Mouse (Mus musculus) urinary bladder, postnatal 36 days (tissue): Measurements from ENCODE around the gene Fgfrl1.

Experiments
- DNase-seq, 2 experiments: peaks; one replicate each; pipeline ENCODE4 v3.0.0; 2022; ENCODE audit warnings: low spot score in 2 of 2, mixed read lengths in 1 of 2

Fgfrl1 gene

DNA sequence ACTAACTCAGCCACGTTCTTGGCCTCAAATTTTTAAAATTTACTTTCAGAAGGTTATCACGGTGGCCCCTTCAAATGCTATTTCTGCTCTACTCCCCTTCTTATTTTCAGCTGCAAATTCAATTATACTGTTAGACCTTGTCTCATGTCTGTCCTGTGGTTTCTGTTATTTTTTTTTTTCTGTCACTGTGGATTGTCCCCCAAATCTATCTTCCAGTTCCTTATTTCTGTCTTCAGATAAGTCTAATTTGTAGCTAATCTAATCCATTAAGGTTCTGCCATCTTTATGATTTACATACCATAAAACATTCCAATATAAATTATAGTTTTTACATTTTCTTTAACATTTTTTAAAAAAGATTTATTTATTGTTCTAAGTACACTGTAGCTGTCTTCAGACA lies 24.8 kb upstream of the Fgfrl1 start:
- no peak for DNase-seq

DNA sequence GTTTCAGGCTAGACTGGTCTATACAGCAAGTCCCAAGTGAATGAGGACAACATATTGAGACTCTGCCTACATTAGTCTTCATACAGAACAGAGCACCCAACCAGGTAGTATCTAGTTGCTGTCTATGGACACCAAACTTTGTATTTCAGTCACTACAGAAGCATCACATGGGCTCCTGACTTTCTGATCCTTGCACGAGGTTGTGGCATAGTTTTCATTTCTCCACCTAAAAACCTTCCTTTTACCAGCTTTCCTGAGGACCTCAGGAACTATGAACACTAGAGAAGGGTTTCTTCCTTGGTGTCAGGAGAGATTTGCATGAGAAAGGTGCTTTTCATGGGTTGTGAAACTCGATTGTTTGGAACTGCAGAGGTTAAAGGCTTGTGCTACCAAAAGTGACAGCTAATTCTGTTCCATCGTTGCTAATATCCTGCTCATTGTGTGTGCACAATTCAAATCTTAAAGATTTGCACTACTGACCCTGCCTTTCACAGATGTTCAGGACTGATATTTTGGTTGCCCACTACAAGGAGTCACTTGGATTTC lies 23.7 kb upstream of the Fgfrl1 start:
- DNase-seq = no peak

DNA sequence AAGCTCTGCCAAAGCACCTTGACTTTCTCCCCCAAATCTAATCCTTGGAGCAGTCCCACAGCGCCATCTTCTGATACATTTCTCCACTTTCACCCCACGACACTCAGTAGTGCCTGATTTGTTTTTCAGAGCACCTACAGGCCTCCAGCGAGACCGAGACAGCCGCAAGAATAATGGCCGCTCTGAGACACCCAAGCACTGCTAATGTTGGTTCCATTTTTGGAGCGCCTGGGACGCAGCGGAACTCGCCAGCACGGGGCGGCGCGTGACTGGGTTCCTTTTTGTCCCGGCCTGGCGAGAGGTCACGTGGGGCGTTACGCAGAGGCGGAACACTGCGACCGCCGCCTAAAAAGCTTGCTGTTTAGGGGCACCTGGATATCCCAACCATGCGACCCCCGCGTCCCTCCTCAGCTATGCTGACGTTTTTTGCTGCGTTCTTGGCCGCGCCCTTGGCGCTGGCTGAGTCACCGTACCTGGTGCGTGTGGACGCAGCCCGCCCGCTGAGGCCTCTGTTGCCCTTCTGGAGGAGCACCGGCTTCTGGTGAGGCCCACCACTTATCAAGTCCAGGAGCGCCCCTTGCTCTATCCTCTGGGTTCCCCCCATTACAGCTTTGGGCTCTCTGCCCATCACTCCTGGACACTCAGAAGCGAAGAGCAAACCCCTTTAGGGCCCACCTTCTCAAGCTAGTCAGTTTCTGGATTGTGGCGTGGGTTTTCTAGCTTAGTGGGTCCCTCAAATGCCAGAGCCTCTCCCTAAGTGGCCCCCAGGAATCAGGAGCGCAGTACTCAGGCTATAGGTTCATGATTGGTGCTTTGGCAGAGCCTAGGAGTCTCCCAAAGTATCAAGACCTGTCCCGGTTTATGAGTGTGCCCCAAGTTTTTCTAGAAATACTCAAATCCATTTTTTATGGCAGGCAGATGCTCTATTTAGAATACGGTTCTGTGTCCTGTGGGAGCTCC lies 22.9 kb upstream of the Fgfrl1 start, which contains the start of gene Dgkq:
TSS of gene Dgkq (minus strand) at position 696 of the 960 bp plus-strand sequence.
- peak; percentile 85 to 91 for DNase-seq

DNA sequence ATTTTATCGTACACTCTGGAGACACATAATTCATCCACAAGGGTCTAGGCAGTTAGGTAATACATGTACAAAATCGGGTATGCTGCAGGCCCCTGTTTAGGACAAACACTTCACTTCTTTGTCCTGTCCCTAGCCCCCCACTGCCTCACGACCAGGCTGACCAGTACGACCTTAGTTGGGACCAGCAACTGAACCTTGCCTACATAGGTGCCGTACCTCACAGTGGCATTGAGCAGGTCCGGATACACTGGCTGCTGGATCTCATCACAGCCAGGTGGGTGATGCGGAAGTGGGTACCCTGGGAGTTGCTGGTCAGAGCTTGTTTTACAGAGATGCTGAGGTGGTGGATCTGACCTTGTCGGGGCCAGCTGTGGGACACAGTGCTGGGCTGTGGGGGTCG lies 22.2 kb upstream of the Fgfrl1 start:
- DNase-seq = no peak

DNA sequence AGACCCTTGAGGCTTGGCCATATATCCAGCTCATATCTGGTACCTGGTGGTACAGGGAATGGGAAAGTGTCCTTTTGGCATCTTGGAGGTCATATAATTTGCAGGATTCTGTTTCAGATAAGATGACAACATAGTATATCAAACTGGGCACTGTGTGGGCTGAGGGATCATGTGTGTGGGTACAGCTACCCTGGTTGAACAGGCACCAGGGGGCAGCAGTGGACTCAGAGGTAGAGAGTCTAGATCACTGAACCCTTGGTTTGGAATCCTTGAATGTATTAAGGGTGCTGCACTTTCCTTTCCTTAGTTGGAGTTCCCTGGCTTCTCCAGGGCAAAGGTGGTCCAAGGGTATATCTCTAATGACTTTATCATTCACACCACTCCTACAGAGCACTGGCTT lies 21.4 kb upstream of the Fgfrl1 start:
- peak in 1 of 2 experiments; percentile 29 for DNase-seq

DNA sequence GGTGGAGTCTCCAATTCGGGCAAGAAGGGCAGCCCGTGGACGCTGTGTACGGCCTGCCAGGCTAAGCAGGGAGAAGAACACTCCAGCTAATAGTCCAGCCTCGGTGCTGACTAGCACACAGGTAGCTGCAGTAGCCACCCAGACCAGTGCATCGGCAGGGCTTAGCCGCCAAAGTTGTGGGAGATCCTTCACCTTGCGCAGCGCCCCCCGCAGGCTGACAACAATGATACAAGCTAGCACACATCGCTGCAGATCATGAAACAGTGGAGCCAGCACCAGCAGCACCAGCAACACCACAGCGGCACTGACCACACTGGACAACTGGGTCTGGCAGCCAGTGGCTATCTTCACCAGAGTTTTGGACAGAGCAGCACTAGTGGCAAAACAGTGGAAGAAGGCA lies 20.4 kb upstream of the Fgfrl1 start:
- DNase-seq = no peak

DNA sequence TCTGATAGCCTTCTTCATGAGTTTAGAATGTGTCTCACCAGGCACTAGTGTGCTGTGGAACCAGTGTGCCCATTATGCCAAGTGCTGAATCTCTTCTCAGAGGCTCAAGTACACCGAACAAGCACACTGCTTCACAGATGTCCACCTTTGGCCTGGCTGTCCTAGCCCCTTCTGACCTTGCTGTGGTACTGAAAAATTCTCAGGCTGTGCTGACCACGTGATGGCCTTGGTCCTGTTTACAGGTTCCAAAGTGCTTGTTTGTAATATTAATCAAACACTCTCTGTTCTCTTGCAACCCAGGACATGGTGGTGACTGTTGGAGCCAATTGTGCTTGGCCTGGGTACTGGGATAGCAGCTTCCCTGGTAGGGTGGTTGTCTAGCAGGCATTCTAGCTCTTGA lies 17.6 kb upstream of the Fgfrl1 start:
- DNase-seq = no peak

DNA sequence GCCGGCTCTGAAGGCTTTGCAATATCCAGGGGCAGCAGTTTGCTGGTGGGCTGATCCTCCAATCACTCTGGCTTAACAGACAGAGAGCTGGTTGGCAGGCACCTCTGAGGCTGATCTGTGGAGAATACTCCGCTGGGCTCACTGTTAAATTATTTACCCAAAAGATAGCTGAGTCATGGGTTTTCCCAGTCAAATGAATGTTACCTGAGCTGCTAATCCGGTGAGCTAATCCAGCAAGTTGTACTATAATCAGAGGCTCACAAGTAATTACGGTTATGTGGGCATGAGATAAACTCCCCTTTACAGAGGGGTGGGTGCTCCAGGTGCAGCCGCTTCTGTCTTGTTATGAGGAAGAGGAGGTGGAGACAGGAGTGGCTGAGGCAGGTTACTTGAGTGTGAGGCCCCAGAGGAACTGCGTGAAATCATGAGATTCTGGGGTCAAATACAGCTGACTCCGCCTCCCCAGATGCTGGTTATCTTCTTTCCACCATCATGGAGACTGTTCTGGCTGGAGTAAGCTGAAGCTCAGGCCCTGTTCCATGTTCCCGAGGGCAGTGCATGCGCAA lies 16.8 kb upstream of the Fgfrl1 start, which contains the start of gene Slc26a1:
TSS of gene Slc26a1 (minus strand) at position 319 of the 566 bp plus-strand sequence.
- no peak for DNase-seq

DNA sequence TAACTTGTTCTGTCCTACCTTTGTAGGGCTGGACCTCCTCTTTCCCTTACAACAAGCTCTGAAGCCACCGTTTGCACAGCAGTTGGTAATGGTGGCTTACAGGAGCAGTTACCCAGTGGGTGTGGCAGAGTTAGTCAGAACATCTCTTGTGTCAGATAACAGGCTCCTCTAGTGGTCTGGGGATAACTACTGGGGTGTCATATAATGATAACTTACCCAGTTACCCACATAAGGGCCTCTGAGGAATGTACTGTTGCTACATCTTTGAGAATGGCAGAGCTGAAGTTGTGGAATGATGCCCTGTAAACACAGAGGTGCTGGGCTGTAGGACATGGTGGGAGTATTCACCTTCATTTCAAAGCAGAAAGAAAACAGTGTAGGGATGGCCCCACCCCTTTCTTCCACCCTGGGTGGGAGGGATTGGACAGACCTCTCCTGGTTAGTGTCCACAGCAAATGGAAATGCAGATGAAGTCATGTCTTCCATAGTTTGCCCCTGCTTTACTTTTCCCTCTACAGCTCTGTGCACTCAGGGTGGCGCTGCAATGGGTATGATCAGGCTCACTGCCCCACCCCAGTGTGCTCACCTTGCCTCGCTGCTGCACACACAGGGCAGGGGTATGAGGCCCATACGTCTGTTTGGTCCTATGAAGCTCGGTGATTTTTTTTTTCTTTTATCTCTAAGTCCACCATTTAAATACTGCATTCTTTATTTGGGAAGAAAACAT lies 15.2 kb upstream of the Fgfrl1 start:
- DNase-seq = no peak

DNA sequence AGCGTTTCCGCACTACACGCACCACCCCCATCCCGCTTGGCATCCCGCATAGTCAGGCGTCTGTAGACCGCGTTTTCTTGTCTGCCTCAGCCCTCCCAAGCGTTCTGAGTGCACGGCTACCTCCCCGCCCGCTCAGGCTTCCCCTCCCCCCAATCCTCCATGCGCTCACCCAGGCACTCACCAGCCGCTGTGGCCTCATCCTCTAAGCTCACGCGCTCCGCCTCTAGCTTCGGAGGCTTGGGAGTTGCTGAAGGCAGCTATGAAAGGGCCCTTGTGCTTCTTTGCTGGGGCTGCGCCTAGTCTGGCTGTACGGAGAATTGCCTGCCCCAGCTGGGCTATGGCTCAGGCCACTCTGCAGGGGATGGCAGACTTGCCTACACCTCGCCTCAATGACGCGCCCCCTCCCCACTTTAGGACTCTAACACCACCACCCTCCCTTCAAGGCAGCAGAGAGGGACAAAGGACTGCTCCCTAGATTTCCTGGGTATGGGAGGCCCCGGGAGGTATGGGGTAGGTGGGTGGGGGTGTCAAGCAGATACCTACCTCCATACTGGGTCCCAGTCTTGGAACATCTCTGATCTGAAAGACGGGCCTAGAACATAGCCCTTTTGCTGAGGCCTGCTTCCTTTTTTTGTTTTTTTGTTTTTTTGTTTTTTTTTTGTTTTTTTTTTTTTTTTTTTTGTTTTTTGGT lies 14.4 kb upstream of the Fgfrl1 start:
- no peak for DNase-seq

DNA sequence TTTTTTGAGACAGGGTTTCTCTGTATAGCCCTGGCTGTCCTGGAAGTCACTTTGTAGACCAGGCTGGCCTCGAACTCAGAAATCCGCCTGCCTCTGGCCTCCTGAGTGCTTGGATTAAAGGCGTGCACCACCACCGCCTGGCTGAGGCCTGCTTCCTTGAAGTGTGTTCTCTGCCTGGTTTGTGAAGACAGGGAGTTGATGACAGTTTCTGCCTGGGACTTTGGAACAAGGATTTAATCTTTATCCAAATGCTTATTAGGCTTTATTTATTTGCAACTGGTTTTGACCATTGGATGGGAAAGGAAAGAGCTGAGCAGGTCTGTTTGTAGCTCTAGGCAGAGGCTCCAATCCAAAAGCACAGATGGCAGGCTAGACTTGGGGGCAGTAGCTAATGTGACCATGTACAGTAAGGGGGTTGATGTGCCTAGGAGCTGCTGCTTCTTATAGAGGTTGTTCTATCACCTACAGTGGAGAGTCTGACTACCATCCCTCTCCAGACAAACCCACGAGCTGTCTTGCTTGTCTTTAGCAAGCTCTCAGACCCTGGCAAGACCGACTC lies 13.8 kb upstream of the Fgfrl1 start:
- no peak for DNase-seq

DNA sequence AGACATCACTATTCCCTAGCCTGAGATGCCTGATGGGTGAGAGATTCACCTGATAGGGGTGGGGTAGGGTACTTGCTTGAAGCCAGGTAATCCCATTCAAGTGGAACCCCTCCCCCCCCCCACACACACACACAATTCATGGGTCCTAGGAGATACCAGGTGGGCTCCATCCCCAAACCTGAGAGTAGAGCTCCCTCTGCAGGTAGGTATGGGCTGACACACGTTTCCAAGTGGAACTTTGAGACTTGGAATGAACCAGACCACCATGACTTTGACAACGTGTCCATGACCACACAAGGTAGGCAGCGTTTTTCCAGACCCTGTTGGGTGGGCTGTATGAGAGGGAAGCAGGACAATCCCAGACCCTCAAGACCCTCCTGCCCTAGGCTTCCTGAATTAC lies 12.3 kb upstream of the Fgfrl1 start:
- DNase-seq = no peak

DNA sequence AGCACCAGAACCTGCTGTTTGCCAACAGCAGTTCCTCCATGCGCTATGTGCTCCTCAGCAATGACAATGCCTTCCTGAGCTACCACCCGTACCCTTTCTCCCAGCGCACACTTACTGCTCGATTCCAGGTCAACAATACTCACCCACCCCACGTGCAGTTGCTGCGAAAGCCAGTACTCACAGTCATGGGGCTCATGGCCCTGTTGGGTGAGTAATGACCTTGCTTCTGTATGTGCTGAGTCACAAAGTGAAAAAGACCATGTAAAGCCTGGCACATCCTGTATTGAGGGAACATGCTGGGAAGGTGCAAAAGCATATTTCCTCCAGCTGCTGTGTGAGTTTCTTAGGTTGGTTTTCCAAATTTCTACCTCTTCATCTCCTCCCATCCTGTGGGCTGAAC lies 11.3 kb upstream of the Fgfrl1 start:
- DNase-seq = no peak

DNA sequence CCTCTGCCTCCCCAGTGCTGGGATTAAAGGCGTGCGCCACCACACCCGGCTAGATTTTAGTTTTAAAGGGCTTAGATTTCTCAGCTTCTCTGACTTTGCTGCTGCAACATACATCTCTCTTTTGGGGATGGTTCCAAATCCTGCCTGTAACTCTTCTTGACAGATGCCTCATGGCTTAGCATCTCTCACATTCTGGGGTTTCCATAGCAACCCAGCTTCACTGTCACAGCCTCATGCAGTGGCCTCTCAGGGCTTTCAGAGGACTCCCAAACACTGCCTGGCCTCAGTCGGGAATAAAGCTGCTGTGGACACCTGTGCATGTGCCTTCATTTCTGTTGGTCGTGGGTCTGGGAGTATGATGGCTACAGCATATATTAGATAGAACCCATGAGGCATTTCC lies 3.1 kb upstream of the Fgfrl1 start:
- no peak for DNase-seq

DNA sequence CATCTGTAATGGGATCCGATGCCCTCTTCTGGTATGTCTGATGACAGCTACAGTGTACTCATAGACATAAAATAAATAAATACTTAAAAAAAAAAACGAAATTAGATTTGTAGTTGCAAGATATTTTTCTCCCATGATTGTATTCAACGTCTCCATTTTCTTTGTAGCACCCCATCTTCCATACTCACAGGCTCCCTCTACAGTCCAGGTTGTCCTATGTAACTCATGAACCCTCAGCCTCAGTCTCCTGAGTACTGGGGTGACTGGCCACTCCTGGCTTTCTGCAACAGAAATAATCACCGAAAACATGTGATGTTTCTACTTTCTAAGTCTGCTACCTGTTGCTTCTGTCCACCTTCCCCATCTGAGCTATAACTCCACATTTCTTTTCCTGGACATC lies 1.0 kb upstream of the Fgfrl1 start:
- no peak for DNase-seq

DNA sequence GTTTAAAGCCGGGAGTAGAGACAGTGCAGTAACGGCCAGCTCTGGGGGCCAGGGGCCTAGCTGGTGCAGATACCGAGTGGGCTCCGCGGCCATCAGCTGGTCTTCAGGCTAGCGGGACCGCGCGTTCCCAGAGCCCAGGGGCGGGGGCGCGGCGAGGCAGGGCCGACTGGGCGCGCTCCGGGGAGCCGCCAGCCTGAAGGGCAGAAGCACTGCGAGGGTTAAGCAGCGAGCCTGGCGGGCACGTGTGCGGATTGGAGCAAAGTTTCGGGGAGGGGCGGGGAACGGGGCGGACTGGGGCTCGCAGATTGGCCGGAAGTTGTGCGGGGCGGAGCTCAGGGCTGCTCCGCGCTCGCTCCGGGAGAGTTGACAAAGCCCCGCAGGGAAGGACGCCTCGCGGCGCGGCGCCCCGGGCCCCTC lies 1.7 kb downstream of the Fgfrl1 start:
- DNase-seq = peak; percentile 71 to 85

DNA sequence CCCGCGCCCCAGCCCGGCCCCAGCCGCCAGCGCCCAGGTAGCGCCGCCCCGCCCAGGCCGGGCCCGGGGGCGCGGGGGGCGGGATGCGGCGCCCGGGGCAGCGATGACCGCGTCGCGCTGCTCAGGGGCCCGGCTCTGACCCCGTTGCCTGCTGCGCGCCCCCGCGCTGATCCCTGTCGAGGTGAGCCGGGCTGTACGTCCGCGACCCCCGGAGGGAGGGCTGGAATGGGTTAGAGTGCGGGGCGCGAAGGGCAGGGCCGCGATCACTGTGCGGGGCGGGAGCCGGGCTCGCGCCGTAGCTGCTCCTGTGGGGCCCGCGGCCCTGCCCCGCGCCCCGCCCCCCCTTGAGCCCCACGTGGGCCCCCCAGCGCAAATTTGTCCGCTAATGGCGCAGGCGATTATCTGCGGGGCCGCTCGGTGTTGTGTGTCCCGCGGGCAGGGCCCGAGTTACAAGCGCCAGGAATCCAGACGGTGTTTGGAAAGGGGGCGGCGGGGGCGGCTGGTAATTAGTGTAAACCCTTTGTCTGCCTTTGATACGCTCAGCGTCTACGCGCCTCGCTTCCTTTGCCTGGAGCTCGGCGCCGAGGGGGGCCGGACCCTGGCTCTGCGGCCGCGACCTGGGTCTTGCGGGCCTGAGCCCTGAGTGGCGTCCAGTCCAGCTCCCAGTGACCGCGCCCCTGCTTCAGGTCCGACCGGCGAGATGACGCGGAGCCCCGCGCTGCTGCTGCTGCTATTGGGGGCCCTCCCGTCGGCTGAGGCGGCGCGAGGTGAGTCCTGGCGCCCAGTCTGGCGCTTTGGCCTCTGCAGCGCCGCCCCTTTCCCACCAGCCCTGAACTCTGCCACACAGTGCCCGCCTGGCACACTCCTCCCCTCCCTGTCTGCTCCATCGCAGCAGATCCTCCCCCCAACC lies 2.4 kb downstream of the Fgfrl1 start:
- DNase-seq = peak; percentile 21 to 51

DNA sequence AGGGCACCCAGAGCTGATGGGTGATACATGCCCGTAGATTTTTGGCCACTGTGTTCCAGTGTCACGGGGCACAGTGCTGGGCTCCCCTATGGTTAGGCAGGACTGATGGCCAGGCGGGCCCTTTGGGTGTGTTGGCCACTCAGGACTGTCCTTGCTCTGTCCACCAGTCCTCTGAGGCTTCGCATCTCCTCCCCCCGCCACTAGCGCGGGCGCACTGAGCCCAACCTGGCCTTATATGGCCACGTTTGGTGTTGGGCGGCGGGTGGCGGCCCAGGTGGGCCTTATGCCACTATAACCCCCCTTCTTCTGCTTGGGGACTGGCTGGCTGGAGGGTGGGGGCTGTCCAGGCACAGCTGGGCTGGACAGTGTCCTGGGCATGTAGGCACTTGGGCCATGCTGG lies 3.7 kb downstream of the Fgfrl1 start:
- no peak for DNase-seq

DNA sequence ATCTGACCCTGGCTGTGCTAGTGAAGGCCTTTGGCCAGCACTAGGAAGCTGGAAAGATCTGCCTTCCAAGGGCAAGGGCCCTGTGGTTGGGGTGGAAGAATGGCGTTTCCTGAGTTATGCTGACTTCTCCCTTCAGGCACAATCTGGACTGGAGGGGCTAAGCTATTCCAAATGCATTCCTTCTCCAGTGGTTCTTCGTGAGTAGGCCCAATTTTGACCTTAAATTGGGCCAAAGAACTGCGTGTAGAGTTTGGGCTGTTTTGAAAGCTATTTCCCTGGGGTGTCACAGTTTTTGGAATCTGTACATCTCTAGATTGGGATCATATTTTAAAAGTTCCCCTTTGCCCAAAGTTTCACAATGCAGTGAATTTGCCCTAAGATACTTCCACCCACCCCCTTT lies 4.4 kb downstream of the Fgfrl1 start:
- DNase-seq = no peak

DNA sequence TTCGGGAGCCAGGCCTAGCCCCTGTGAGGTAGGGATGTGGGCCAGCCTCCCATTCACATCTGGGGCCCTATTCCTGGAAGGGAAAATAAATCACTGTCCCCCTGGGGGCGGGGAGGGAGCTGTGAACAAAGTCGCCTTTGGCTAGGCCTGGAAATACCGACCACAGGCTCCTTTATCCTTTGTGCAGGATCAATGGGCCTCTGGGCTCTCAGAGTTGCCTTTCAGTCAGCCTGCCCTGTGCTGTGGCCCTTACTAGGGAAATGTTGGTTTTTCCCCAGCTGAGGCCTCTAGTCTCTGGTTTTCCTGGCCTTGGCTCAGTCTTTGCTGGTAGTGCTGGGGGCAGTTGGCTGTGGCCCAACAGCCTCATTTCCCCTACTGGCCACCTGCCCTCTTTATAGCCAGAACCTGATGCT lies 5.2 kb downstream of the Fgfrl1 start:
- DNase-seq = no peak
